Mouse (Mus musculus) myocyte (in vitro differentiated cells): ENCODE measurements around the gene Tdg.
"Not testable (repeated sequence)": the region's sequence is repeated elsewhere in the genome, so short reads cannot be mapped to it uniquely, and the experiment has no call there.

Source experiments
- CEBPB ChIP-seq: IDR thresholded peaks from 2 replicates; pipeline ENCODE4 v1.6.1; 2011; ENCODE audit warnings: mild to moderate bottlenecking, moderate library complexity; ENCODE audit not compliant: poor library complexity, insufficient read depth, severe bottlenecking
- E2F4 ChIP-seq: IDR thresholded peaks from one replicate; pipeline ENCODE4 v1.6.1; 2011; ENCODE audit warnings: mild to moderate bottlenecking, control low read depth, moderate library complexity; ENCODE audit not compliant: insufficient read depth
- MAX ChIP-seq: IDR thresholded peaks from one replicate; pipeline ENCODE4 v1.6.1; 2011; ENCODE audit warnings: low read depth, mild to moderate bottlenecking, control low read depth
- MYOD1 ChIP-seq, 3 experiments: IDR thresholded peaks; one replicate each; pipeline ENCODE4 v1.6.1; 2011; ENCODE audit warnings: control low read depth in 2 of 3, low read depth in 2 of 3, mild to moderate bottlenecking in 2 of 3, moderate library complexity in 1 of 3; ENCODE audit not compliant: insufficient read length in 2 of 3, control insufficient read depth in 1 of 3
- POLR2A ChIP-seq: IDR thresholded peaks from one replicate; pipeline ENCODE4 v1.6.1; 2011; ENCODE audit warnings: low read depth, mild to moderate bottlenecking, control low read depth, moderate library complexity; ENCODE audit not compliant: insufficient read length
- POLR2AphosphoS2 ChIP-seq: IDR thresholded peaks from one replicate; pipeline ENCODE4 v1.6.1; 2011; ENCODE audit warnings: low read depth, control low read depth; ENCODE audit not compliant: insufficient read length
- REST ChIP-seq: IDR thresholded peaks from one replicate; pipeline ENCODE4 v1.6.1; 2011; ENCODE audit warnings: mild to moderate bottlenecking, control low read depth, moderate library complexity; ENCODE audit not compliant: insufficient read depth, insufficient read length
- TCF12 ChIP-seq: IDR thresholded peaks from one replicate; pipeline ENCODE4 v1.6.1; 2011; ENCODE audit warnings: mild to moderate bottlenecking, control low read depth; ENCODE audit not compliant: poor library complexity, insufficient read depth, severe bottlenecking
- USF1 ChIP-seq: IDR thresholded peaks from one replicate; pipeline ENCODE4 v1.6.1; 2011; ENCODE audit warnings: low read depth, mild to moderate bottlenecking, control low read depth, moderate library complexity

DNA sequence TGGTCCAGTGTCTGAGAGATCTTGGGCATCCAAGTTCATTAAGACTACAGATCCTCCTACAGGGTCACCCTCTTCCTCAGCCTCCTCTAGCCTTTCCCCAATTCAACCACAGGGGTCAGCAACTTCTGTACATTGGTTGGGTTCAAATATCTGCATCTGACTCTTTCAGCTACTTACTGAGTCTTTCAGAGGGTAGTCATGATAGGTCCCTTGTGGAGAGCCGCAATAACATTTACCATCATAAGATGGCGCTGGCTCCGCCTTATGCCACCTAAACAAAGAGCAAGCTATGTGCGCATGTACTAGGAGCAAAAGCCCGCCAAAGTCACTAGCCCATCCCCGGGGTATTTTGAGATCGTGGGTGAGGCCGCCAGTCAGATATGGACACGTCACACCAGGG lies 40.0 kb upstream of the Tdg start:
- not testable (repeated sequence) for TF ChIP-seq POLR2A; REST; MYOD1 (IDR thresholded peaks at IDR 0.05; ENCODE audit: control insufficient read depth in 1 of 3, insufficient read length in 2 of 3, low read depth in 2 of 3); USF1; E2F4; MAX; CEBPB; POLR2AphosphoS2; TCF12
